In the genomic region with DNA sequence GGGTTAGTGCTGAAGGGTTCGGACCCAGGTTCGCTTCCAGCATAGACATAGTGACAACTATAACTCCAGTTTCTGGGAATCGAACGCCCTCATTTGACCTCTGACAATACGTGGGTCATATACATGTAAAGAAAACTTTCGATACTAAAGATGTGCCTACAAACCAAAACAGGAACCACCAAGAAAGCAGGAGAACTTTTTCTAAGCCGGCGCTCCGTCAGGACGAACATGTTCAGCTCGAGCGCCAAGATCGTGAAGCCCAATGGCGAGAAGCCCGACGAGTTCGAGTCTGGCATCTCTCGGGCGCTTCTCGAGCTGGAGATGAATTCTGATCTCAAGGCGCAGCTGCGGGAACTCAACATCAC, we compare ENCODE assay signal across 8 mouse cellular contexts. TPM values are rescaled to one million over a fixed set of nuclear protein-coding genes. Genes with fewer than 3 reads are reported as not detected.
A peak's percentile ranks its signal among the peaks of the same experiment; 100 is the strongest.
DNase-seq lines count a peak whose midpoint lies in the region; ATAC-seq lines count a peak whose summit lies in the region.

No protein-coding gene starts in this region.

- peak overlapping the region; percentile 69 for H3K4me3 ChIP-seq in embryonic facial prominence, embryonic 14.5 days (ENCODE audit: low read depth, low read length)
- peak overlapping the region; percentile 63 for H3K4me3 ChIP-seq in hindbrain, embryonic 11.5 days (ENCODE audit: low read depth, low read length)
- H3K4me3 ChIP-seq in liver, embryonic 13.5 days (replicated peaks) = peak overlapping the region; percentile 83
- H3K4me3 ChIP-seq in neural tube, embryonic 15.5 days (replicated peaks) = peak overlapping the region; percentile 85

- H3K4me2 ChIP-seq in embryonic facial prominence, embryonic 14.5 days (ENCODE audit: low read depth, low read length) = peak overlapping the region; percentile 96
- peak overlapping the region; percentile 73 for H3K4me2 ChIP-seq in hindbrain, embryonic 11.5 days (replicated peaks; ENCODE audit: low read depth, low read length)
- H3K4me2 ChIP-seq in liver, embryonic 13.5 days = peak overlapping the region; percentile 100
- peak overlapping the region; percentile 90 for H3K4me2 ChIP-seq in neural tube, embryonic 15.5 days

- H3K36me3 ChIP-seq in embryonic facial prominence, embryonic 14.5 days (ENCODE audit: control insufficient read depth, insufficient read depth, low read length) = peaks cover 41% of the 10 kb centered on the region; the same call in 1 of the 2 replicates
- H3K36me3 ChIP-seq in hindbrain, embryonic 11.5 days (ENCODE audit: control insufficient read depth, insufficient read depth, low read length) = no peaks in the 10 kb centered on the region
- peaks cover 19% of the 10 kb centered on the region for H3K36me3 ChIP-seq in liver, embryonic 13.5 days
- peaks cover 9% of the 10 kb centered on the region for H3K36me3 ChIP-seq in neural tube, embryonic 15.5 days

- H3K9me3 ChIP-seq in embryonic facial prominence, embryonic 14.5 days (ENCODE audit: control insufficient read depth, low read length) = no peaks in the 10 kb centered on the region
- no peaks in the 10 kb centered on the region for H3K9me3 ChIP-seq in hindbrain, embryonic 11.5 days (ENCODE audit: control insufficient read depth, low read length)
- H3K9me3 ChIP-seq in liver, embryonic 13.5 days (replicated peaks) = no peaks in the 10 kb centered on the region
- no peaks in the 10 kb centered on the region for H3K9me3 ChIP-seq in neural tube, embryonic 15.5 days (replicated peaks)

- H3K27ac ChIP-seq in embryonic facial prominence, embryonic 14.5 days (replicated peaks; ENCODE audit: low read depth, low read length) = peak overlapping the region; percentile 88
- H3K27ac ChIP-seq in hindbrain, embryonic 11.5 days (ENCODE audit: low read depth, low read length) = no peak overlapping the region
- H3K27ac ChIP-seq in liver, embryonic 13.5 days = peak overlapping the region; percentile 85
- H3K27ac ChIP-seq in neural tube, embryonic 15.5 days (replicated peaks) = peak overlapping the region; percentile 92

- H3K9ac ChIP-seq in embryonic facial prominence, embryonic 14.5 days (ENCODE audit: low read depth, low read length) = peak overlapping the region; percentile 77
- H3K9ac ChIP-seq in hindbrain, embryonic 11.5 days (ENCODE audit: low read depth, low read length) = peak overlapping the region; percentile 32; the same call in 1 of the 2 replicates
- peak overlapping the region; percentile 78 for H3K9ac ChIP-seq in liver, embryonic 13.5 days
- H3K9ac ChIP-seq in neural tube, embryonic 15.5 days (replicated peaks) = peak overlapping the region; percentile 42

- no peak for ATAC-seq in embryonic facial prominence, embryonic 14.5 days (ENCODE audit: low read depth)
- no peak for ATAC-seq in hindbrain, embryonic 11.5 days (ENCODE audit: low FRiP score)
- ATAC-seq in liver, embryonic 13.5 days (ENCODE audit: low read depth) = no peak
- ATAC-seq in neural tube, embryonic 15.5 days (ENCODE audit: low FRiP score) = no peak

- under 1% methylated on average over 22 of the region's 22 CpGs for WGBS in embryonic facial prominence, embryonic 14.5 days
- WGBS in hindbrain, embryonic 11.5 days = under 1% methylated on average over 22 of the region's 22 CpGs
- under 1% methylated on average over 22 of the region's 22 CpGs for WGBS in liver, embryonic 13.5 days (ENCODE audit: insufficient replicate concordance)
- under 1% methylated on average over 22 of the region's 22 CpGs for WGBS in neural tube, embryonic 15.5 days

- H3K4me1 ChIP-seq in embryonic facial prominence, embryonic 14.5 days (ENCODE audit: control insufficient read depth, insufficient read depth, low read length) = peaks cover 17% of the 10 kb centered on the region; the same call in 1 of the 2 replicates
- peaks cover 3% of the 10 kb centered on the region for H3K4me1 ChIP-seq in hindbrain, embryonic 11.5 days (replicated peaks; ENCODE audit: control insufficient read depth, insufficient read depth, low read length)
- peaks cover 80% of the 10 kb centered on the region for H3K4me1 ChIP-seq in liver, embryonic 13.5 days (replicated peaks)
- peaks cover 30% of the 10 kb centered on the region for H3K4me1 ChIP-seq in neural tube, embryonic 15.5 days

- no peaks in the 10 kb centered on the region for H3K27me3 ChIP-seq in embryonic facial prominence, embryonic 14.5 days (replicated peaks; ENCODE audit: control insufficient read depth, insufficient read depth, low read length)
- H3K27me3 ChIP-seq in hindbrain, embryonic 11.5 days (ENCODE audit: control insufficient read depth, insufficient read depth, low read length) = no peaks in the 10 kb centered on the region
- no peaks in the 10 kb centered on the region for H3K27me3 ChIP-seq in liver, embryonic 13.5 days
- H3K27me3 ChIP-seq in neural tube, embryonic 15.5 days (replicated peaks) = no peaks in the 10 kb centered on the region

- peak; percentile 50 to 64 for DNase-seq in heart, adult 18-20 months
- no peak for DNase-seq in heart, adult 11 months
- DNase-seq in embryonic facial prominence, embryonic 14.5 days (ENCODE audit: low spot score) = peak; percentile 56
- no peak for DNase-seq in hindbrain, embryonic 11.5 days (ENCODE audit: low spot score)
- peak; percentile 32 for DNase-seq in liver, embryonic 13.5 days
- DNase-seq in urinary bladder, postnatal 36 days (ENCODE audit: low spot score in 2 of 2) = no peak
- no peak for DNase-seq in cerebellum, adult 9-10 months

RNA-seq across cellular contexts. Expression of a gene that starts 0.5 kb away (rescaled TPM):
- 10 to 100 TPM in 1 of 2 experiments, 1 to 10 TPM in 1; 9.1 to 14.1 TPM for total RNA-seq in heart, adult 18-20 months (2021)
- polyA plus RNA-seq in embryonic facial prominence, embryonic 14.5 days (2014; fragmentation: Nextera tagmentation; extraction: Ambion mirVana) = 43.0 and 45.6 TPM in 2 replicates
- 22.6 and 22.9 TPM in 2 replicates for polyA plus RNA-seq in hindbrain, embryonic 11.5 days (2014; fragmentation: Nextera tagmentation; extraction: Ambion mirVana)
- 32.3 and 32.8 TPM in 2 replicates for polyA plus RNA-seq in liver, embryonic 13.5 days (2015; fragmentation: Nextera tagmentation; extraction: Ambion mirVana)
- polyA plus RNA-seq in neural tube, embryonic 15.5 days (2015; fragmentation: Nextera tagmentation; extraction: Ambion mirVana) = 64.6 and 66.9 TPM in 2 replicates

RNA-seq across cellular contexts. Expression of a gene that starts 12.2 kb away (rescaled TPM):
- total RNA-seq in heart, adult 18-20 months (2021) = 10 to 100 TPM; 43.9 to 47.5 TPM
- 242 and 292 TPM in 2 replicates for polyA plus RNA-seq in embryonic facial prominence, embryonic 14.5 days (2014; fragmentation: Nextera tagmentation; extraction: Ambion mirVana)
- polyA plus RNA-seq in hindbrain, embryonic 11.5 days (2014; fragmentation: Nextera tagmentation; extraction: Ambion mirVana) = 67.0 and 87.3 TPM in 2 replicates
- polyA plus RNA-seq in liver, embryonic 13.5 days (2015; fragmentation: Nextera tagmentation; extraction: Ambion mirVana) = 15.5 and 16.1 TPM in 2 replicates
- polyA plus RNA-seq in neural tube, embryonic 15.5 days (2015; fragmentation: Nextera tagmentation; extraction: Ambion mirVana) = 48.4 and 54.1 TPM in 2 replicates

RNA-seq across cellular contexts. Expression of a gene that starts 27.5 kb away (rescaled TPM):
- under 1 TPM; 0.32 to 0.44 TPM for total RNA-seq in heart, adult 18-20 months (2021)
- 0.10 and 0.25 TPM in 2 replicates for polyA plus RNA-seq in embryonic facial prominence, embryonic 14.5 days (2014; fragmentation: Nextera tagmentation; extraction: Ambion mirVana)
- polyA plus RNA-seq in hindbrain, embryonic 11.5 days (2014; fragmentation: Nextera tagmentation; extraction: Ambion mirVana) = 0.15 and 0.27 TPM in 2 replicates
- 0.08 TPM in 1 of 2 replicates, not detected in the other for polyA plus RNA-seq in liver, embryonic 13.5 days (2015; fragmentation: Nextera tagmentation; extraction: Ambion mirVana)
- polyA plus RNA-seq in neural tube, embryonic 15.5 days (2015; fragmentation: Nextera tagmentation; extraction: Ambion mirVana) = 0.09 and 0.17 TPM in 2 replicates

RNA-seq across cellular contexts. Expression of a gene that starts 27.6 kb away (rescaled TPM):
- 10 to 100 TPM; 17.5 to 19.1 TPM for total RNA-seq in heart, adult 18-20 months (2021)
- polyA plus RNA-seq in embryonic facial prominence, embryonic 14.5 days (2014; fragmentation: Nextera tagmentation; extraction: Ambion mirVana) = 36.5 and 40.1 TPM in 2 replicates
- 25.9 and 28.5 TPM in 2 replicates for polyA plus RNA-seq in hindbrain, embryonic 11.5 days (2014; fragmentation: Nextera tagmentation; extraction: Ambion mirVana)
- 24.8 and 32.0 TPM in 2 replicates for polyA plus RNA-seq in liver, embryonic 13.5 days (2015; fragmentation: Nextera tagmentation; extraction: Ambion mirVana)
- polyA plus RNA-seq in neural tube, embryonic 15.5 days (2015; fragmentation: Nextera tagmentation; extraction: Ambion mirVana) = 16.0 and 27.4 TPM in 2 replicates

RNA-seq across cellular contexts. Expression of a gene that starts 27.6 kb away (rescaled TPM):
- total RNA-seq in heart, adult 18-20 months (2021) = 1 to 10 TPM; 2.9 to 4.2 TPM
- 6.4 and 6.6 TPM in 2 replicates for polyA plus RNA-seq in embryonic facial prominence, embryonic 14.5 days (2014; fragmentation: Nextera tagmentation; extraction: Ambion mirVana)
- 5.0 and 6.3 TPM in 2 replicates for polyA plus RNA-seq in hindbrain, embryonic 11.5 days (2014; fragmentation: Nextera tagmentation; extraction: Ambion mirVana)
- polyA plus RNA-seq in liver, embryonic 13.5 days (2015; fragmentation: Nextera tagmentation; extraction: Ambion mirVana) = 3.4 and 4.1 TPM in 2 replicates
- polyA plus RNA-seq in neural tube, embryonic 15.5 days (2015; fragmentation: Nextera tagmentation; extraction: Ambion mirVana) = 7.9 and 9.0 TPM in 2 replicates

Comparison
In these comparisons a context has a peak if more than half of its experiments do, and no peak if none do; other contexts are left out.
1. DNase-seq: peak in heart, adult 18-20 months (2 of 2), embryonic facial prominence, embryonic 14.5 days (single experiment) and liver, embryonic 13.5 days (single experiment); none in heart, adult 11 months (single experiment), hindbrain, embryonic 11.5 days (single experiment), urinary bladder, postnatal 36 days (0 of 2) and cerebellum, adult 9-10 months (single experiment).
2. Peak in every context shown above with its lines, with median percentiles within 50 percentile points of each other: H3K4me2 ChIP-seq, H3K4me3 ChIP-seq and H3K9ac ChIP-seq.